Mouse (Mus musculus): ENCODE measurements around the gene Otulinl. TPM values are rescaled to one million over a fixed set of nuclear protein-coding genes. Genes with fewer than 3 reads are reported as not detected.

The Otulinl gene
- polyA plus RNA-seq, 1 experiment: 6.7 TPM

DNA sequence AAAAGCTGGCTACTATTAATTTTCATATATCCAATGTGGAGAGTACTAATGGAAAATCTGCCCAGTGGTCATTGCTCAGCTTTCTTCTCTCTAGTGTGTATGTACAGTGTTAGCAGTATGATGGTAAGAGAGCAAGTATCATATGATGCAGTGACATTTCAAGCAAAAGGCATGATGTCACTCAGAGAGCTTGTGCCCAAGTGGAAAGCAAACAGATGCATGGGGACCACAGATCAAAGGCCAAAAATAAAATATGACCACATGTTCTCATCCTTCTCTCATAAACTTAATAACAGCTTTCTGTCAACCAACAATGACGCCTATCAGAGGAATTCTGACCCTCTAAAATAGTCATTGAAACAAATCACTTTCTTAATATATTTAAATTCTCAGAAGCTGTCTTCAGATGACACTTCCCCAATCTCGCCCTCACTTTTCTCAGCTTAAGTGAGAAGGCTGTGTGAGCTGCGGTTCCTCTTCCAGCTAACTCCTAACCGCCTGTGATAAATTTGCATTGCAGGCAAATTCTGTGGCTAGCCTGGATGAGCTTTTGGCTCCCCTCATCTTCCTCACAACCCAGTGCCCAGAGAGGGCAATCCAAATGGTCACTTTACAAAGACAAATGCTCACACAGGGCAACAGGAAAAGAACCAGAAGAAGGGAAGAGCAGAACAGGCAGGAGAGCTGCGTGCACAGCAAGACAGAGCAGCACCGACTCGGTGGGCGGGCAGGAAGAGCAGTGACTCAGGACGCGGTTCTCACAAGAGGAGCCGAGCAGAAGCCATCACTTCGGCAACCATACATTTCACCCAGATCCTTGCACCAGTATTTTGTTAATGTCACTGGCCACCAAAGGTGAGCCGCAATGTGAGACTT is 56.1 kb downstream of the Otulinl start:
- no peak for DNase-seq (ENCODE audit: low read depth, low spot score)
- 73% methylated on average over 13 of the region's 13 CpGs for WGBS

GRCm38 (mm10) chr15:27623286-27623685 is 58.1 kb downstream of the Otulinl start:
- WGBS: 76% methylated on average over 6 of the region's 6 CpGs
- no peak for DNase-seq (ENCODE audit: low read depth, low spot score)

DNA sequence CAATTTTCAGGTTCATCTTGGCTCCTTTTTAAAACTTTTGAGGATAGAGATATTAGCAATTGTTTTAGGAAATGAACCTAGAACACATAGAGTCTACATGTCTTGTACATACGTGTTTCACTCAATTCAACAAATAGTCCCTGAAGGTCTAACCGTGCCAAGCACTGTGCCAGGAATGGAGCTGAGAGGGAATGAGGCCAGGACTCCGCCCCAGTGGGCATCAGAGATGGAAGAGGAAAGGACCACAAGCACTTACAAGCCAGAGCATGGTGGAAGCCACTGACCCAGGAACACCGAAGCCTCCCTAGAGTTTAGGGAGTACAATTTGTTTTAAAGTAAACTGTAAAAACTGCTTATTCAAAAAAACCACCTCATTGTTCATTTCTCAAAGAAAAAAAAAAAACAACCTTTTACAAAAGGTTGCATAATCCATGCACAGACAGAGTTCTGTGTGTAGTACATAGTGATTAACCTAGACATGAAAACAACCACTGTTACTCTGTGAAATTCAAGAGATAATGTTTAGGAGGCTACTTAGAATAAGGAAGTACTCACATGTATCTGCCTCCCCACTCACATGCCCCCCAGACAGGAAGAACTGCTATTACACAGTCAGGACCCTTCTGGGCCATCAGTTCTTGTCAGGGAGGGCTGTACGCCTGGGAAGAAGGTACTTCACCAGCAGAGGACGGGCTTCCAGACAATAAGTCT is 60.7 kb downstream of the Otulinl start:
- WGBS: 82% methylated on average over 6 of the region's 6 CpGs
- DNase-seq (ENCODE audit: low read depth, low spot score): no peak

DNA sequence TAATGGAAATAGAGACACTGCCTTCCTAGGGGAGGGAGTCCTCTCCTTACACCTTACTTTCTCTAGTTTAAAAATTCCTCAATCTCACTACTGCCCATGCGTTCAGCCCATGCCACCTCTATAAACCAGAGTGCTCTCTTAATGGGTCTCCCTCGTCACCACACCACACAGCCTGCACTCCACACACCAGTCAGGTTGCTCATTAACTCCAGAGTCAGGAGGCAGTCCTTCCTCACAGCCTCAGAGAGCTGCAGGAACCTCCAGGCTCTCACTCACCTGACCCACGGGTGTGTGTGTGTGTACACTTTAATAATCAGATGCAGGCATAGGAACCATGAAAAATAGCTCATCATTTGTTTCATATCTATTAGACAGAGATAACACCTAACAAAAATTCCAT is 61.7 kb downstream of the Otulinl start:
- no peak for DNase-seq (ENCODE audit: low read depth, low spot score)

DNA sequence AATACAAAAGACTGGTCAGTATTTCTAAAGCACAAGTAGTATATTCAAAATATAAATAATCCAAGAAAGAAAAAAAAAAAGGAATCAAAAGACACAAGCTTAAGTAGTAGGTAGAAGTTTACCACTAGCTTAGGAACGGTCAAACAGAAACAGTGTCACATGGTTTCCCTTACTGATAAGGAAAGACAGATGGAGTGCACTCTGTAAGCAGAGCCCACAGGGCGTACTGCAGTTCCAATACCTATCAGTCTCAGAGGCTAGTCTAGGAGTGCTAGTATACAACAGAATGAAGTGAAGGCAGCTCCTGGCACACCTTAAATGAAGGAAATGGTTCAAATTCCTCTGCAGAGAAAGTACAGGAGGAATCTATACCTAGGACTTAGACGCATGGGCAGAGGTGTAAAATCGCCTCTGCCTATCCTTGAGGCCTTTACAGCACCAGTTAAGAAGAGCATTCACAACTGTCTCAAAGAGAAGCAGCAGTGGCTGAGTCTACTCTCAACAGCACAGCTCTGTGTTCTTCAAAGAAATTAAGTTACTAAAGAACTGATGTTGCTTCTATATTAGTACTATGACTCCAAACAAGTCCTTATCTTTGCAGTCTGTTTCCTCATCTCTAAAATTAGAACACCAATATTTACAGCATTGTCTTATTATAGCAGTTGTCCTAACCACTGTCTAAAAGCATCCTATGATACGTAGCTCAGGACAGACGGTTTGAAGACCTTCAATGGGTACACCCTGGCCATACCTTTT is 62.4 kb downstream of the Otulinl start:
- WGBS: 74% methylated on average over 6 of the region's 6 CpGs
- DNase-seq (ENCODE audit: low read depth, low spot score): no peak

More for the DNA sequence above, 61.7 kb downstream of the Otulinl start:
- WGBS: 41% methylated on average over 3 of the region's 3 CpGs

DNA sequence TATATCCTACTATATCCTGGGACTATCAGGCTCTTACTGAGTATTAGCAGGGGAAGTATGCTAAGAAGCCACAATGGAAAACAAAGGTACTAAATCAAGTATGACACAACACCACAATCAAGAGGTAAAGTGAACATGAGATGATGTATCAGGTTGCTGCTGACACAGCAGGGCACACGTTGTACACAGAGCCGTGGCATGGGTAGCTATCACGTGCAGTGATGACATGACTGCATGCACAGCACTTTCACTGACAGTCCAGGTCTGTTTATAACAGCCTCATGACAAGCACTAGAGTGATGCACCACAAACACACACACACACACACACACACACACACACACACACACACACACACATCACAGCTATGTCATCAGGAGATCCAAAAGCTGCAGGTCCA is 64.2 kb downstream of the Otulinl start:
- no peak for DNase-seq (ENCODE audit: low read depth, low spot score)
- WGBS: 89% methylated on average over 3 of the region's 3 CpGs

- 11% methylated on average over 4 of the region's 4 CpGs for WGBS
- DNase-seq (ENCODE audit: low read depth, low spot score): no peak
These were observed 65.2 kb downstream of the Otulinl start for GRCm38 (mm10) chr15:27616159-27616558.

GRCm38 (mm10) chr15:27613255-27613654 is 68.1 kb downstream of the Otulinl start:
- DNase-seq (ENCODE audit: low read depth, low spot score): no peak
- 95% methylated on average over 4 of the region's 4 CpGs for WGBS

DNA sequence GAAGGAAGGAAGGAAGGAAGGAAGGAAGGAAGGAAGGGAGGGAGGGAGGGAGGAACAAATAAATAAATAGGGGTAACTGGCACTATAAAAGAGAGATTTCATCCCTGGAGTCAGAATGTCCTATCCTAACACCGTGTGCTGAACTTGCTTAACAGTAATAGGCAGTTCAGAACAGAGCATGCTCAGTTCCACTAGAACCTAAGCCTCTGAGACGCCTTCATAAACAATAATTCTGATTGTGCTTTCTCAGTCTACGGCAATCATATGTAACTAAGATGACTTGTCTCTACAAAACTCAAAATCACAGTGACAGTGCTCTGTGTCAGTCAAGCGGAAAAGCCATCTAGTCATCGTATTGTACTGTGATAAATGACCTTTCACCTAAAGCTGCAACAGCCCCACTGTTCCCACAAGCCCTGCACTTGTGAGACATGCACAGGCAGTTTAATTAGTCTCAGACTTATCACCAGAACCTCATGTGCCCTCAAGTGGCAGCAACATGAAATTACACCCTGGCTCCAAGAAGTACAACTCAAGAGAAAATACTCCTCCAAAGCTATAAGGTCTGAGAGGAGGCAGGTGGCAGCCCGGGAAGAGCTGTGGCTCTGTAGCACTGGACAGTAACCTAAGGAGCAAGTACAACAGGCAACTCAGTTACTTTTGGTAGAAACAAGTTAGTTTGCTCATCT is 68.7 kb downstream of the Otulinl start:
- DNase-seq (ENCODE audit: low read depth, low spot score): no peak
- WGBS: 40% methylated on average over 6 of the region's 6 CpGs

- no peak for DNase-seq (ENCODE audit: low read depth, low spot score)
These were observed 71.8 kb downstream of the Otulinl start for GRCm38 (mm10) chr15:27609554-27609953.

DNA sequence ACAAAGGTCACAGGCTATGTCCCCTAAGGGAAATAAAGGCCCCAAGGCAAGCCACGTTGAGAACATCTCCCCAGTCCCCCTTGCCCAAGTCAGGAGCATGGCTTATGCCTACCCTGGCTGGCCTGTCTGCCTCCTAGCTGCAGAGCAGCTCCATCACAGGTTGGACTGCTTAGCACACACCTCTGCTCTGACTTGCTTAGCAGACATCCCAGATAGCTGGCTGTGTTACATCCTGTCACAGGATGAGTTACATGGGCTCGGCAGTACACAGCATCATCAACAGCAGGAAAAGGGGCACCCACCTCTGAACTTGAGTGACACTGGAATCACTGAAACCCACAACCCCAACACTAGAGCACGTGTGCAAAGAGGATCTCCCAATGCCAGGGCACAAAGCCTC is 76.1 kb downstream of the Otulinl start:
- DNase-seq (ENCODE audit: low read depth, low spot score): no peak
- WGBS: 66% methylated on average over 3 of the region's 3 CpGs

More at GRCm38 (mm10) chr15:27609554-27609953, 71.8 kb downstream of the Otulinl start:
- WGBS: 71% methylated on average over 4 of the region's 4 CpGs

Other genes starting within 250 kb of the Otulinl start
- gene Ank, start 214.9 kb downstream of the Otulinl start, polyA plus RNA-seq (2012; rRNA removed): 29.7 TPM in 2 replicates
- gene Otulin, start 50.9 kb downstream of the Otulinl start, polyA plus RNA-seq (2012; rRNA removed): 21.7 and 23.7 TPM in 2 replicates

Data from large intestine, adult 2 months (tissue).